Mouse (Mus musculus): Measurements from ENCODE around the gene Tap1.

DNA sequence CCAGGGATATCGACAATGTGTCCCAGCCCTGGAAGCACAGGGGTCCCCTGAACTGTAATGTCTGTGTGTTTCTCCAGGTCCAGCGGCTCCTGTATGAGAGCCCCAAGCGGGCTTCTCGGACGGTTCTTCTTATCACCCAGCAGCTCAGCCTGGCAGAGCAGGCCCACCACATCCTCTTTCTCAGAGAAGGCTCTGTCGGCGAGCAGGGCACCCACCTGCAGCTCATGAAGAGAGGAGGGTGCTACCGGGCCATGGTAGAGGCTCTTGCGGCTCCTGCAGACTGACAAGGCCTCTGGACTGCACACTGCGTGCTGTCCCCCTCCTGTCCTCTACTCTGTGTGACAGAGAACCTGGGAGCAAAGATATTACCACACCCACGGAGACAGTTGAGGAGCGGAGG lies 9.1 kb downstream of the Tap1 start:
- TF ChIP-seq CTCF (IDR thresholded peaks at IDR 0.05; ENCODE audit: low read depth, low read length) = no peak
- no peak for TF ChIP-seq POLR2A (IDR thresholded peaks at IDR 0.05; ENCODE audit: extremely low read depth, insufficient read depth, low read length)
